Mouse (Mus musculus) lung, postnatal 10 days (tissue): ENCODE measurements around the gene C3.

ENCODE experiments used
- DNase-seq: peaks from one replicate; pipeline ENCODE4 v3.0.0; 2021

The C3 gene

GRCm38 (mm10) chr17:57219167-57219883 lies 8.6 kb downstream of the C3 start:
- DNase-seq: peak; percentile 88

GRCm38 (mm10) chr17:57218335-57218900 lies 9.5 kb downstream of the C3 start:
- no peak for DNase-seq

GRCm38 (mm10) chr17:57214676-57215387 lies 13.1 kb downstream of the C3 start:
- no peak for DNase-seq

- no peak for DNase-seq
These were observed 16.4 kb downstream of the C3 start for GRCm38 (mm10) chr17:57211501-57211900.

GRCm38 (mm10) chr17:57209330-57209729 lies 18.6 kb downstream of the C3 start:
- DNase-seq: no peak

- no peak for DNase-seq
These were observed 20.0 kb downstream of the C3 start for GRCm38 (mm10) chr17:57207938-57208337.

- DNase-seq: no peak
These were observed 25.9 kb downstream of the C3 start for GRCm38 (mm10) chr17:57201841-57202724.

- no peak for DNase-seq
These were observed 29.7 kb downstream of the C3 start for GRCm38 (mm10) chr17:57198252-57198651.

GRCm38 (mm10) chr17:57195326-57196010 lies 32.5 kb downstream of the C3 start:
- no peak for DNase-seq

GRCm38 (mm10) chr17:57194771-57195170 lies 33.2 kb downstream of the C3 start:
- no peak for DNase-seq

GRCm38 (mm10) chr17:57194041-57194507 lies 33.9 kb downstream of the C3 start, which contains the start of gene Tnfsf14:
Tnfsf14 (minus strand) TSS chr17:57194177.
- no peak for DNase-seq

GRCm38 (mm10) chr17:57188510-57189192 lies 39.3 kb downstream of the C3 start:
- no peak for DNase-seq

- no peak for DNase-seq
These were observed 42.3 kb downstream of the C3 start for GRCm38 (mm10) chr17:57185641-57186040.

- DNase-seq: no peak
These were observed 45.1 kb downstream of the C3 start for GRCm38 (mm10) chr17:57182871-57183270.

GRCm38 (mm10) chr17:57180363-57180762 lies 47.6 kb downstream of the C3 start:
- DNase-seq: peak; percentile 27

GRCm38 (mm10) chr17:57173351-57173750 lies 54.6 kb downstream of the C3 start:
- DNase-seq: no peak

GRCm38 (mm10) chr17:57172378-57172777 lies 55.6 kb downstream of the C3 start:
- peak; percentile 20 for DNase-seq

GRCm38 (mm10) chr17:57170616-57171260 lies 57.2 kb downstream of the C3 start:
- no peak for DNase-seq

GRCm38 (mm10) chr17:57166800-57167791 lies 60.8 kb downstream of the C3 start:
- peak; percentile 92 for DNase-seq
